Mouse (Mus musculus): Measurements from ENCODE around the gene Car4.

The Car4 gene

DNA sequence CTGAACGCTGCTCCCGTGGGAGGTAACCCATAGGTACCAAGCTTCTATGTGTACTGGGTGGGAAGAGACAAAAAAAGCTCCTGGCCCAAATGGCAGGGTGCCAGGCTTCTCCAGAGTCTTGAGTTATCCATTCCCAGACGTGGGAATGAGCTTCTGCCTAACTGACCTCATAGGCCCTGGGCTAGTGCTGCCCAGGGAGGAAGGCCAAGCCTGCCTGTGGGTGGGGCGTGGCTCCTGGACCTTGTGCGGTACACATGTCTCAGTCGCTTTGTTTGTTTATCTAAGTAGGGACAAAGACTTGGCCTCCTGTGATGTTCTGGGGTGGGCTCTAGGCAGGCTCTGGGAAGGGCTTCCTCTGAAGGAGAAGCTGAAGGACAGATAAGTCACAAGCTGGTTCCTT lies 11.2 kb downstream of the Car4 start:
- POLR2A ChIA-PET, result interaction anchor here in 2 of 4 experiments (0.7 to 1.0 kb wide), 3 partner anchors 11 to 1611 kb away, joined by 3 to 6 read pairs (median 4); partner anchors contain the start of gene Car4 (in 1 of the 2)
- CTCF ChIA-PET, result interaction anchor here in 2 of 4 experiments (0.7 to 2.6 kb wide), 2 partner anchors 50 to 84 kb away, joined by 7 to 11 read pairs; no protein-coding TSS in a partner anchor

DNA sequence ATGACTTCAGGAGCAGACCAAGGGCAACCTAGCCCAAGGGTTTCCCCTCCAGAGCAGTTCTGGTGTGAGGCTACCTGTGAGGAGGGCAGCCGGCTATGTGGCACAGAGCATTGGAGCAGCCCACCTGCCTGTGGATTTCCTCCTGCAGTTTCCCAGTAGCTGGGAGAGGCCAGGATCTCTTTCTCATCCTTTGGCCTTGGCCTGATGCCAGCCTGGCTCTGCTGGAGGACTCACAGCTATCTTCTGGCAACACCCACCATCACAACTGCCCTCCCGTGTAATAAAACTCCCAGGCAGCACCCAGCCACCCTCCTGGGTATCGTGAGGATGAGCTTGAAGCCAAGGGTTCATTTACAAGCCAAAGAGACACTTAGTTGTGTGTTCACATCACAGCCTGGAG lies 14.5 kb downstream of the Car4 start:
- CTCF ChIA-PET, result interaction anchor here in 1 of 4 experiments (0.9 to 1.6 kb wide), 2 partner anchors 54 to 213 kb away, joined by 3 to 8 read pairs; no protein-coding TSS in a partner anchor
- POLR2A ChIA-PET, result interaction anchor here in 1 of 4 experiments (0.9 to 1.4 kb wide), 5 partner anchors 12 to 57 kb away, joined by 3 to 4 read pairs (median 3); partner anchors contain the start of gene Car4

DNA sequence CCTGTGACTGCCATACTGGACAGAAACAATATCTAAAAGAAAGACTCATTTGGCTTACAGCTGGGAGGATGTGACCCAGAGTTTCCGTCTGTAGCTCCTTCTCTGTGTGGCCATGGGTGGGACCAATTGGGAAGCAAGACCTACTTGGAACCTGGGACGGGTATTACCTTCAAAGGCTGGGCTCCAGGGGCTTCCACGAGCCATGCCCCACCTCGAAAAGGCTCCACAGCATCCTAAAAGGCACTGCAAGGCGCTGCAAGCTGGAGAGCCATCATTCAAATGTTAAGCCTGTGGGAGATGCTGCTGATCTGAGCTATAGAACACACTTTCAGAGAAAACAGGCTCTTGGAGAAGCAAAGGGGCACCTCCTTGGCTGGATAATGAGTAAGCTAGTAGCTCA lies 16.1 kb downstream of the Car4 start:
- ChIA-PET POLR2A (interaction anchor here in 1 of 4 experiments (1.1 to 1.3 kb wide), 2 partner anchors 9 to 93 kb away, joined by 3 read pairs; partner anchors contain the start of genes Myo19 and Pigw), CTCF (interaction anchor here in 3 of 4 experiments (0.7 to 2.7 kb wide), 4 partner anchors 53 to 55 kb away, joined by 3 to 12 read pairs (median 4); no protein-coding TSS in a partner anchor)

- POLR2A ChIA-PET, result no interaction called here
- CTCF ChIA-PET, result interaction anchor here in 1 of 4 experiments (2.7 kb wide), 1 partner anchor 56 kb away, joined by 12 read pairs; no protein-coding TSS in a partner anchor
Observed at GRCm38 (mm10) chr11:84974582-84974981, 17.0 kb downstream of the Car4 start.

GRCm38 (mm10) chr11:84976706-84977105 lies 19.1 kb downstream of the Car4 start:
- CTCF ChIA-PET, result interaction anchor here in 2 of 4 experiments (0.6 to 2.0 kb wide), 3 partner anchors 58 to 1256 kb away, joined by 3 to 12 read pairs (median 8); no protein-coding TSS in a partner anchor
- POLR2A ChIA-PET, result interaction anchor here in 1 of 4 experiments (0.6 kb wide), 1 partner anchor 849 kb away, joined by 5 read pairs; no protein-coding TSS in a partner anchor

GRCm38 (mm10) chr11:84977385-84977952 lies 19.9 kb downstream of the Car4 start:
- ChIA-PET CTCF (interaction anchor here in 2 of 4 experiments (0.6 to 2.0 kb wide), 3 partner anchors 59 to 164 kb away, joined by 3 to 12 read pairs (median 8); no protein-coding TSS in a partner anchor), POLR2A (no interaction called here)

DNA sequence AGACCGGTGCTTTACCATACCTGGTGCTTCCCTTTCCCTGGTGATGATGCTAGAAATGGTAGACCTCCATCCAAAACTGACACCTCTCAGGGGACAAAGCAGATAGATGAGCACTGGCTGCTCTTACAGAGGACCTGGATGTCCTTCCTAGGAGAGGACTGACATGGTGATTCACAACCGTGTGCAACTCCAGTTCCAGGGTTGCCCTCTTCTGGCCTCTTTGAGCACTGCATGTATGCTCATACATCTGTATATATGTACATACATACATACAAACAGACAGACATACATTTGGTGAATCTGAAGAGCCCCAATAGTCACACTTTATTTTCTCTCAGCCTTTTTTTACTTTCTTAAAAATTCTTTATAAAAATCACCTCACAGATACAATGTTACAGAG lies 20.5 kb downstream of the Car4 start:
- ChIA-PET POLR2A (no interaction called here), CTCF (interaction anchor here in 2 of 4 experiments (1.8 to 2.0 kb wide), 2 partner anchors 60 kb away, joined by 8 to 12 read pairs; no protein-coding TSS in a partner anchor)

DNA sequence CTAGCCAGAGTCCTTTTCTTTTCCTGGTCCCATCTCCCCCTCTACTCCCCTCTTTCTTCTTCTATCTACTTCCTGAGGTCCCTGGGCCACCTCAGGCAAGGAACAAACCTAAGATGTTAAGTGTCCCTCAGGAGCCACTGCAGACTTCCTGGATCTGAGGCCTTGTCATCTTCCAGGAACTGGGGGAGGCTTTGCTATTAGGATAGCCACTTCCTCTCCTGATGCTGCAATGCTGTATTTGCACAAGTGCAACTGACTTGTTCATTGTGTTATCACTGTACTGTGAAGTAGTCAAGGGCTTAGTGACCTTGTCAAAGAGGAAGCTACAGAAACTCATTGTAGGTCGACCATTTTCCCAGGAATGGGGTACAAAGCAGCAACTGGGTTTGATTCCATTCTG lies 21.8 kb downstream of the Car4 start:
- ChIA-PET CTCF (interaction anchor here (0.8 to 1.7 kb wide), 4 partner anchors 61 kb away, joined by 3 to 10 read pairs (median 4); no protein-coding TSS in a partner anchor), POLR2A (interaction anchor here in 1 of 4 experiments (0.6 kb wide), 1 partner anchor 125 kb away, joined by 5 read pairs; no protein-coding TSS in a partner anchor)

- CTCF ChIA-PET, result interaction anchor here in 3 of 4 experiments (0.6 to 1.3 kb wide), 4 partner anchors 62 to 107 kb away, joined by 3 to 11 read pairs (median 8); no protein-coding TSS in a partner anchor
- POLR2A ChIA-PET, result interaction anchor here in 2 of 4 experiments (1.0 to 1.4 kb wide), 2 partner anchors 64 kb away, joined by 4 to 5 read pairs; partner anchors contain the start of gene Znhit3 (in 1 of the 2)
Observed at GRCm38 (mm10) chr11:84980697-84981096, 23.1 kb downstream of the Car4 start.

GRCm38 (mm10) chr11:84985421-84985820 lies 27.8 kb downstream of the Car4 start:
- ChIA-PET CTCF (no interaction called here), POLR2A (no interaction called here)

DNA sequence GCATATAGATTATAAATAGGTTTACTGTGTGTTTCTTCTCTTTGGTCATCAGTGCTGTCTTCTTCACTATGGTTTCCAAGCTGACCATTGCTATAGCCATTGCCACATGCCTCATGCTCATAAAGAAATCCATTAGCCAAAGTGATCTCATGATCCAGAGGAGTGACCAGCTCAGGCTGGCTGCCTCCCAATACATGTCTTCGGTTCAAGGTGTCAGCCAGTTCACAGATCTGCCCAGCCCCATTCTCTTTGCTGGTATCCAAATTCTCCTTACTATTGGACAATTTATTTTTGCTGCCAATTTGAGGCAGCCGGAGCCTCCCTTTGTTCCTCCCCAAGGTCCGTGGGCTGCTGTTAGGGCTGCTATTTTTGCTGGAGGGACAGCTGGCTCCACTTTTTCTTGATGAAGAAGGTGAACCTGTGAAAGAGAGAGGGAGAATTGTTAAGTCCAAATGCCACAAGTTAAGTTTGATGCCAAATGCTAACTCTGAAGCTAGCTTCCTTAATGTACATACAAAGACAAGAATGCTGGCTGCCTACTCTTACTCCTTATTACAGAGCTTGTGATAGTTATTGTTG lies 30.8 kb downstream of the Car4 start:
- CTCF ChIA-PET, result interaction anchor here in 1 of 4 experiments (0.6 kb wide), 1 partner anchor 32 kb away, joined by 3 read pairs; no protein-coding TSS in a partner anchor

GRCm38 (mm10) chr11:84992996-84993395 lies 35.4 kb downstream of the Car4 start:
- ChIA-PET POLR2A (interaction anchor here in 2 of 4 experiments (1.0 to 1.4 kb wide), 2 partner anchors 78 to 175 kb away, joined by 3 read pairs; no protein-coding TSS in a partner anchor), CTCF (interaction anchor here in 2 of 4 experiments (0.5 to 1.9 kb wide), 3 partner anchors 74 to 85 kb away, joined by 3 to 6 read pairs (median 6); no protein-coding TSS in a partner anchor)

More for the DNA sequence above, 30.8 kb downstream of the Car4 start:
- POLR2A ChIA-PET, result interaction anchor here in 1 of 4 experiments (1.6 kb wide), 1 partner anchor 70 kb away, joined by 5 read pairs; no protein-coding TSS in a partner anchor

DNA sequence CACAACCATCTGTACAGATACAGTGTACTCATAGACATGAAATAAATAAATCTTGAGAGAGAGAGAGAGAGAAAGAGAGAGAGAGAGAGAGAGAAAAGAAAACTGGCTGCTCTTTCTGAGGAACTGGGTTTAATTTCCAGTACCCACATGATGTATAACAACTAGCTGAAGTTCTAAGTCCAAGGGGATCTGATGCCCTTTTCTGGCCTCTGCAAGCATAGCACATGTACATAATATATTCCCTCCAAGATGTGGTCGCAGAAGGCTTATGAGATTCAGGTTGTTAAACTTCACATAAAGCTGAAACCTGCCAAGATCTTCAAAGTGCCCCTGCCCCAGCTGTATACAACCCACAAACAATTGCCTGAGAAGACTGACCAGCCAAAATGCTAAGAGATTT lies 37.7 kb downstream of the Car4 start:
- CTCF ChIA-PET, result interaction anchor here in 1 of 4 experiments (0.7 to 1.0 kb wide), 2 partner anchors 77 to 1414 kb away, joined by 3 to 12 read pairs; no protein-coding TSS in a partner anchor
- POLR2A ChIA-PET, result interaction anchor here in 2 of 4 experiments (0.6 to 1.6 kb wide), 4 partner anchors 25 to 77 kb away, joined by 3 to 4 read pairs (median 3); no protein-coding TSS in a partner anchor

DNA sequence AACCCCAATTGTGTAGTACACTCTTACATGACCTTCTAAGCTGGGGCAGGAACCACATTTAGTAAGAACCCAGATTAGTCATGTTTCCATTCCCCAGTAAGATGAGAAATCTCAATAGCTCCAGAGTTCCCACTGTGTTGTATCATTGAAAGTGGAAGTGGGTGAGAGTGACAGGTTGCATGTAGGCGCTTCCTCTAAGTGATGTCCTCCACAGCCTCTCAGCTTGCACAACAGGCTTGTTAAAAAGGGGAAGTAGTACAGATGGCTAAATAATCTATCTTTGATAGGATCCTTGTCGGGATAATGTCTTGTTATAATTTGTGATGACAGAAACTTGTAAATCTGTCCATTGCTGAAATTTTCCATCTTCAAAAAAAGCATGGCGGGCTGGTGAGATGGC lies 46.0 kb downstream of the Car4 start:
- POLR2A ChIA-PET, result no interaction called here
- CTCF ChIA-PET, result interaction anchor here in 1 of 4 experiments (0.6 kb wide), 1 partner anchor 102 kb away, joined by 3 read pairs; no protein-coding TSS in a partner anchor

GRCm38 (mm10) chr11:85013121-85013520 lies 55.5 kb downstream of the Car4 start:
- POLR2A ChIA-PET, result no interaction called here
- CTCF ChIA-PET, result no interaction called here

All from embryonic stem cell, embryonic (primary cell).